Mouse (Mus musculus) bone marrow, adult 2 months (tissue): ENCODE measurements at regions not wholly inside any gene's neighbourhood (a gene's known extent, or its start where the extent isn't known, plus 50 kb on each side); places are given as distances from the start of the nearest gene placed in this dataset.

ENCODE experiments used
- CTCF ChIP-seq: fragments of 200-500 bp; IDR thresholded peaks from 2 replicates; pipeline ENCODE4 v1.5.1; 2011; ENCODE audit warnings: low read length, control low read depth; ENCODE audit not compliant: control insufficient read depth, insufficient read depth
- POLR2A ChIP-seq: fragments of 200-500 bp; IDR thresholded peaks from 2 replicates; pipeline ENCODE4 v1.6.1; 2011; ENCODE audit warnings: low read depth, mild to moderate bottlenecking, control low read depth, low read length, borderline replicate concordance; ENCODE audit not compliant: control insufficient read depth

DNA sequence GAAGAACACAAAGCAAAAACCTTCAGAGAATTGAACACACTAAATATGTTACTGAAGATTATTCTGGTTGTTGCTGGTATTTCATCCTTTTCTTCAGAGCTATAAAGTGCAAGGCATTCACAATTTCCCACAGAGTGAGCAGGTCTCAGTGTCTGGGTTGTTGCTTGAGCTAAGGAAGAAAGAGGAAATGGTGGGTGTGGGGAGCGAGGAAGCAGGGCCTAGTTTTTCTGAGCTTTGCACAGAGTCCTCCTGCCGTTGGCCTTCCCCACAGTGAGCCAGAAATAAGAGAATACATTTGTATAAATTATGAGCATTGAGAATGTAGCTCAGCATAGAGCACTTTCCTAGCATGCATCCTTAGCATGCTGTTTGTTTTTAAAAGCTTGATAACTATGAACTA, 120.8 kb upstream of the Tbl1xr1 start:
- TF ChIP-seq CTCF (no peak), POLR2A (no peak)
